Mouse (Mus musculus): ENCODE results near the gene Igf2bp2.

- TF ChIP-seq CHD2 (IDR thresholded peaks at IDR 0.05; ENCODE audit: low read depth, low read length): no peak
- no peak for TF ChIP-seq ZC3H11A (IDR thresholded peaks at IDR 0.05; ENCODE audit: borderline replicate concordance, low read depth, low read length)
- TF ChIP-seq HCFC1 (IDR thresholded peaks at IDR 0.05; ENCODE audit: borderline replicate concordance, insufficient read depth, low read length): no peak; the same call in 1 of the 2 replicates
- no peak for TF ChIP-seq MAFK (IDR thresholded peaks at IDR 0.05; ENCODE audit: insufficient read depth, low read depth, low read length)
- TF ChIP-seq ZNF384 (IDR thresholded peaks at IDR 0.05; ENCODE audit: low read depth, low read length): no peak
These were observed 153.5 kb downstream of the Igf2bp2 start for GRCm38 (mm10) chr16:22009596-22009995.
